Mouse (Mus musculus): ENCODE results near the gene Chka.

DNA sequence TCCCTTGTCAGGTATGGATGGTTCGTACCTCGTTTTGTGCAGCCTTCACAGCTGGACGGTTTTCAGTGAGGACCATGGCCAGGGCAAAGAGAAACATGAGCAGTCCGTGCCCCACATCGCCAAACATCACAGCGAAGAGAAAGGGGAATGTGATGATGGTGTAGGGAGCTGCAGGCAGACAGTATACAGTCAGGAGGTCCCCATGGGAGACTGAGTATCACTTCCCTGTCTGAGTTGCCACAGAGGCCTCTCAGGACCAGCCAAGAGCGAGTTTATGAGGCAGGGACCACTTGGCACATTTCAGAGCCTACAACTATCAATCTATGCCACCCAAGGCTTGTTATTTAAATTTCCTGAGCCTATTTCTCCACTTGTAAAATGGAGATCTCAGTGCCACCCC is 47.4 kb downstream of the Chka start:
- TF ChIP-seq POLR2A (IDR thresholded peaks at IDR 0.05; ENCODE audit: insufficient read depth, low read depth, low read length) (no peak), CTCF (IDR thresholded peaks at IDR 0.05) (no peak)
